Mouse (Mus musculus): ENCODE data around the gene Ptprc. TPM values are rescaled to one million over a fixed set of nuclear protein-coding genes. Genes with fewer than 3 reads are reported as not detected.

Gene Ptprc
- polyA plus RNA-seq, 1 experiment from 2014 or later = 0.74 TPM

DNA sequence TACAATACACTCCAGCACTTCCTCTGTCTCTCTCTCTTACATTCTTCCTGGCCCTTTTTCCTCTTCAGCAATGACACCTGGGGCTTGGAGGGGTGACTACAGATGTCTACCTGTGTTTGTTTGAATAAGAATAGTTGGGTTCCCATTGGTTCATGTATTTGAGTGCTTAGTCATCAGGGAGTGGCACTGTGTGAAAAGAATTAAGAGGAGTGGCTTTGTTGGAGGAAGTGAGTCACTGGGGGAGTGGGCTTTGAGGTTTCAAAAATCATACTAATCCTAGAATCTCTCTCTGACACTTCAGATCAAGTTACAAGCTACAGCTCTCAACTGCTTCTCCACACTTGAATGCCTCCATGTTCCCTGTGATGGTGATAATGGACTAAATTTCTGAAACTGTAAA is 4.6 kb upstream of the Ptprc start:
- H3K27ac ChIP-seq (ENCODE audit: low read depth, low read length) = no peak overlapping the region
- no peak overlapping the region for H3K4me3 ChIP-seq (ENCODE audit: low read depth, low read length)
- no peak overlapping the region for H3K4me2 ChIP-seq (ENCODE audit: low read length)
- no peaks in the 10 kb centered on the region for H3K4me1 ChIP-seq (ENCODE audit: control insufficient read depth, insufficient read depth, low read length)
- H3K36me3 ChIP-seq (ENCODE audit: control insufficient read depth, insufficient read depth, low read length) = no peaks in the 10 kb centered on the region
- DNase-seq (ENCODE audit: low spot score) (no peak), ATAC-seq (no peak)
- H3K27me3 ChIP-seq (replicated peaks; ENCODE audit: control insufficient read depth, insufficient read depth, low read length) = no peaks in the 10 kb centered on the region
- H3K9ac ChIP-seq (ENCODE audit: low read length) = no peak overlapping the region
- no peaks in the 10 kb centered on the region for H3K9me3 ChIP-seq (replicated peaks; ENCODE audit: control insufficient read depth, low read length)

DNA sequence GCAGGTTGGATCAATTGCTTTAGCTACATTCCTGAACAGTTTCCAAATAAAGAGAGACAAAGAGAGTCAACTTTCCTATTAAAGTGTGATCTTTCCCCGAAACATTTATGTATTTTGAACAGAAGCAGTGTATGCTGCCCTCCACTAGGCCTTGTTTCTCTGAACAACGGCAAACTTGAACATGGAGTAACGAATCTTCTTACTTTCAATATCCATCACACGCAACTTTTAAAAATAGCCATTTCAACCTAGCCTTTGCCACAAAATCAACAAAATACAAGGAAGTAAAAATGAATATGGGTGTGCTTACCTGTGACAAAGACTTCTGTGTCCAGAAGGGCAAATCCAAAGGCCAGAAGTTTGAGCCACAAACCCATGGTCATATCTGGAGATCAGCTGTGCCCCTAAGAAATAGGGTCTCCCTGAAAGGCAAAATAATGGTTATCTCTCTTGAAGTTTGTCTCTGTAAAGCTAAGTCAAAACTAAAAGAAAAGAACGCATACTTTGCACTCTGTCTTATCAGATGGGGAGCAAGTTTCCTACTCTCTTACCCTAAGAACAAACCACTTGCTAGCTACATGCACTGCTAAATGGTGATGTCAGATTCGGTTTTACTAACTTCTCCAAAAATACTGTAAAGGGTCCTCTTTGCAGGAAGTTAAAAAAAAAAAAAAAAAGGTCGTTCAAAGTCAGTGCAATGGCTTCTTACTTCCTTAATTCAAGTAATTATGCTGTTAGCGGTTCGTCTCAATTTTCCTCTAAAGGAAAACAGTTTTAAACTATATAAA is 609 bp downstream of the Ptprc start:
- no peak overlapping the region for H3K9ac ChIP-seq (ENCODE audit: low read length)
- H3K27me3 ChIP-seq (replicated peaks; ENCODE audit: control insufficient read depth, insufficient read depth, low read length) = no peaks in the 10 kb centered on the region
- H3K4me3 ChIP-seq (ENCODE audit: low read depth, low read length) = no peak overlapping the region
- no peak overlapping the region for H3K27ac ChIP-seq (ENCODE audit: low read depth, low read length)
- H3K36me3 ChIP-seq (ENCODE audit: control insufficient read depth, insufficient read depth, low read length) = no peaks in the 10 kb centered on the region
- no peaks in the 10 kb centered on the region for H3K4me1 ChIP-seq (ENCODE audit: control insufficient read depth, insufficient read depth, low read length)
- ATAC-seq (no peak), DNase-seq (ENCODE audit: low spot score) (no peak)
- H3K9me3 ChIP-seq (replicated peaks; ENCODE audit: control insufficient read depth, low read length) = no peaks in the 10 kb centered on the region
- WGBS = 85% methylated on average over 9 of the region's 9 CpGs
- no peak overlapping the region for H3K4me2 ChIP-seq (ENCODE audit: low read length)

DNA sequence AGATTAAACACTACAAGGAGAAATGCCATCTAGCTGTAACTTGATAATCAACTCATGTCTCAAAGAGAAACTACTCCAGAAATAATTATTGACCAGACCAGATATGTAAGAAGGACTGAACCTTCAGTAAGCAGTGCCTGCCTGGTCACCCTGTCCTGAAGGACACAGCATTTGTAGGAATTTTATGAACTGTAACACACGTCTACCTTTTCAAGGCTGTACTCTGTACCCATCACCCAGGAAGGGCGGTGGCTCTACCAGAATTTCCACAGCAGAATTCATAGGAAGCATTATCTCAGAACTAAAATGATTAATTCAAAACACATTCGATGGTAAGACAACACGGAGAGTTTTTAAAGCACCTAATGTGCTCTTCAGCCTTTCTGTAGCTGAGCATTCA is 1.4 kb downstream of the Ptprc start:
- Histone ChIP-seq H3K27me3 (replicated peaks; ENCODE audit: control insufficient read depth, insufficient read depth, low read length) (no peaks in the 10 kb centered on the region), H3K4me3 (ENCODE audit: low read depth, low read length) (no peak overlapping the region), H3K9me3 (replicated peaks; ENCODE audit: control insufficient read depth, low read length) (no peaks in the 10 kb centered on the region), H3K9ac (ENCODE audit: low read length) (no peak overlapping the region), H3K4me1 (ENCODE audit: control insufficient read depth, insufficient read depth, low read length) (no peaks in the 10 kb centered on the region), H3K4me2 (ENCODE audit: low read length) (no peak overlapping the region), H3K36me3 (ENCODE audit: control insufficient read depth, insufficient read depth, low read length) (no peaks in the 10 kb centered on the region), H3K27ac (ENCODE audit: low read depth, low read length) (no peak overlapping the region)
- 88% methylated on average over 4 of the region's 4 CpGs for WGBS
- ATAC-seq (no peak), DNase-seq (ENCODE audit: low spot score) (no peak)

DNA sequence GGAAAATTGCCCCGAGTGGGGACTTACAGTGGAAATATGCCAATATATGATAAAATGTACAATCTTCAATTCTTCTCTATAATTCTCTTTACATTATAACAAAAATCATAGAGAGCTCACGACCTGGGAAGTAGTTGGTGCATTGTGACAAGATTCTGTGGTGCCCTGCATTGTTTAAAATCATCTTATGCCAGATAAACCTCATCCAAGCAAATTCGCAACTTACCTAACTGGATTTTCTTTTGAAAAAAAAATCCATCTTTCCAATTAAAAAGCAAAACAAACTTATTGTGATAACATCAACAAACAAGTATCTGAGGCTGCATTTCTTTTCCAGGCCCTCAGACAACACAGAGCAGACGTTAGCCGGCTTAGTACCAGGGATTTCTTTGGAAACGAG is 1.8 kb downstream of the Ptprc start:
- Histone ChIP-seq H3K27ac (ENCODE audit: low read depth, low read length) (no peak overlapping the region), H3K27me3 (replicated peaks; ENCODE audit: control insufficient read depth, insufficient read depth, low read length) (no peaks in the 10 kb centered on the region), H3K4me3 (ENCODE audit: low read depth, low read length) (no peak overlapping the region), H3K4me2 (ENCODE audit: low read length) (no peak overlapping the region), H3K4me1 (ENCODE audit: control insufficient read depth, insufficient read depth, low read length) (no peaks in the 10 kb centered on the region), H3K36me3 (ENCODE audit: control insufficient read depth, insufficient read depth, low read length) (no peaks in the 10 kb centered on the region), H3K9me3 (replicated peaks; ENCODE audit: control insufficient read depth, low read length) (no peaks in the 10 kb centered on the region), H3K9ac (ENCODE audit: low read length) (no peak overlapping the region)
- WGBS = 81% methylated on average over 6 of the region's 6 CpGs
- DNase-seq (ENCODE audit: low spot score) (no peak), ATAC-seq (no peak)

DNA sequence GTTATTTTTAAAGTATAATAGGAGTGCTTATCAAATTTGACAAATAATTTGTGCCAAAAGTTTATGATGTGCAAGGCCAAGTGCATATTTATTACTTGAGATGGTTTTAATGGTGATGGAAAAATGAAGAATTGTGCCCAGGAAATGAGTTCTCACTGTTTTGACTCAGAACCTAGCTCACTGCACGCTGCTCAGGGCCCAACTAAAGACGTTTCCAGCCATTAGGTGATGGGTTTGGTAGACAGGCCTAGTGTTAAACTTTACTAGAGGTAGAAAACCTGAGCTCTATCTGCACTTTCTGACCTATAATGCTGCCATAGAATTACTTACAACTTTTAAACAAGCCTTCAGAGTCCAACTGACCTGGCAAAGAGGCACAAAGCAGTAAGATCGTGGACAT is 3.0 kb downstream of the Ptprc start:
- H3K4me2 ChIP-seq (ENCODE audit: low read length) = no peak overlapping the region
- H3K36me3 ChIP-seq (ENCODE audit: control insufficient read depth, insufficient read depth, low read length) = no peaks in the 10 kb centered on the region
- WGBS = 86% methylated on average over 3 of the region's 3 CpGs
- no peak overlapping the region for H3K4me3 ChIP-seq (ENCODE audit: low read depth, low read length)
- no peak overlapping the region for H3K9ac ChIP-seq (ENCODE audit: low read length)
- DNase-seq (ENCODE audit: low spot score) = no peak
- no peak for ATAC-seq
- H3K27ac ChIP-seq (ENCODE audit: low read depth, low read length) = no peak overlapping the region
- no peaks in the 10 kb centered on the region for H3K9me3 ChIP-seq (replicated peaks; ENCODE audit: control insufficient read depth, low read length)
- H3K4me1 ChIP-seq (ENCODE audit: control insufficient read depth, insufficient read depth, low read length) = no peaks in the 10 kb centered on the region
- H3K27me3 ChIP-seq (replicated peaks; ENCODE audit: control insufficient read depth, insufficient read depth, low read length) = no peaks in the 10 kb centered on the region

DNA sequence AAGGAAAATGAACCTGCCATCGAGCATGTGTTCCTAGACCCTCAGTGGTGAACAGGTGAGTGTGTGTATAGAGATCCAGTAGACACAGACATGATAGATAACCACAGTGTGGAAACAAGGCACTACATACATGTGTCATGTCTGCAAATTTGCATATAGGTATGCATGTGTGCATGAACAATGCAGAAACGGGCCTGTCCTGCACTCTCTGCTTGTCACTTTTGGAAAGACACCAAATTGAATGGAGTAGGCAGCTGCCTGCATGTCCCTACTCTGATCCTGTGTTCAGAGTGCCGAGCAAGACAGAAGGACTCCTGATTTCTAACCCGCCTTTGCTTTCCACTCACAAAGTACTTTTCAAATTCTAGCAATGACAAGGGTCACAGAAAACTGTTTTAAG is 3.4 kb downstream of the Ptprc start:
- DNase-seq (ENCODE audit: low spot score) (no peak), ATAC-seq (no peak)
- no peak overlapping the region for H3K9ac ChIP-seq (ENCODE audit: low read length)
- no peak overlapping the region for H3K27ac ChIP-seq (ENCODE audit: low read depth, low read length)
- H3K4me3 ChIP-seq (ENCODE audit: low read depth, low read length) = no peak overlapping the region
- H3K9me3 ChIP-seq (replicated peaks; ENCODE audit: control insufficient read depth, low read length) = no peaks in the 10 kb centered on the region
- no peaks in the 10 kb centered on the region for H3K36me3 ChIP-seq (ENCODE audit: control insufficient read depth, insufficient read depth, low read length)
- H3K4me2 ChIP-seq (ENCODE audit: low read length) = no peak overlapping the region
- 85% methylated on average over 4 of the region's 4 CpGs for WGBS
- no peaks in the 10 kb centered on the region for H3K27me3 ChIP-seq (replicated peaks; ENCODE audit: control insufficient read depth, insufficient read depth, low read length)
- no peaks in the 10 kb centered on the region for H3K4me1 ChIP-seq (ENCODE audit: control insufficient read depth, insufficient read depth, low read length)

DNA sequence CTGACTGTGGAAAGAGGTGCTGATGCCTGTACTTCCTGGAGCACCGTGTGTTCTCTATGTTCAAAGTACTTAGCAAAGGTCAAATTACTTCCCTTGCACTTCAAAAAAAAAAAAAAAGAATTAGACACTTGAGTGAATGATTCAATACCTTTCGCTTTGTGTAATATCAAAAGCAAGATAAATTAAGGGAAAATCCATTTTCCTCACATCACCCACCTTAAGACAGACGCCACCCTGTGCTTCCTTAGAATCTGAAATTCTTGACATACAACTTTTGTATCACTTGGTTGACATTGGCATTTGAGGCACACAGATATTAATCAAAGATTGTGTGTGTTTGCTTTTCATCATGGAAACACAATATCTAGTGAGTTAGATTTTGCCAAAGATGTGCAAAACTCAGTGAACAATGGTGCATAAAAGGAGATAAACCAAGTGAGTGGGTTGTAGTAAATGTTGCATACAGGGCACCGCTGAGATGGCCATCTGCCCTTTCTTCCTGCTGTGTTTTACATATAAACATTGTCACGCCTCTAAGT is 9.2 kb downstream of the Ptprc start:
- H3K27ac ChIP-seq (ENCODE audit: low read depth, low read length) = no peak overlapping the region

DNA sequence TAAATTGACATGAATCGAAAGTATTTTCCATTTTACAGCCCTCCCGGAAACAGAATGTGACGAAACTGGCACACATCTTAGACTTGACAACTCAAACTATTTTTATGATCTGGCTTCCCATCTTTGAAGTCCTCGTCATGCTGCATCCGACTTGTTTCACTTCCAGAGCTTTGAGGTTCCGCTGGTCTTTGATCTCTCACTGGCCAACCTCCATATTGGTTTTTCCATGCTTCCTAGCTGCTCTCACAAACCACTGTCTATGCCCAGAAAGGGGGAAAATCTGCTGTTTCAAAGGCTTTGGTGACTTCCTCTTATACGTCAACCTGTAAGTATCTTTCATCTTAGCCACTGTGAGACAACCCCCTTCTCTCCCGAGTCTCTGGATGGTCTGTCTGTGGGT is 12.9 kb downstream of the Ptprc start:
- H3K9ac ChIP-seq (ENCODE audit: low read length) = no peak overlapping the region
- H3K27me3 ChIP-seq (replicated peaks; ENCODE audit: control insufficient read depth, insufficient read depth, low read length) = no peaks in the 10 kb centered on the region
- 93% methylated on average over 8 of the region's 8 CpGs for WGBS
- H3K27ac ChIP-seq (ENCODE audit: low read depth, low read length) = no peak overlapping the region
- DNase-seq (ENCODE audit: low spot score) (no peak), ATAC-seq (no peak)
- H3K4me1 ChIP-seq (ENCODE audit: control insufficient read depth, insufficient read depth, low read length) = no peaks in the 10 kb centered on the region
- no peak overlapping the region for H3K4me3 ChIP-seq (ENCODE audit: low read depth, low read length)
- no peaks in the 10 kb centered on the region for H3K36me3 ChIP-seq (ENCODE audit: control insufficient read depth, insufficient read depth, low read length)
- H3K9me3 ChIP-seq (replicated peaks; ENCODE audit: control insufficient read depth, low read length) = no peaks in the 10 kb centered on the region
- H3K4me2 ChIP-seq (ENCODE audit: low read length) = no peak overlapping the region

More for the DNA sequence above, 9.2 kb downstream of the Ptprc start:
- Histone ChIP-seq H3K4me2 (ENCODE audit: low read length) (no peak overlapping the region), H3K4me3 (ENCODE audit: low read depth, low read length) (no peak overlapping the region), H3K9me3 (replicated peaks; ENCODE audit: control insufficient read depth, low read length) (no peaks in the 10 kb centered on the region), H3K27me3 (replicated peaks; ENCODE audit: control insufficient read depth, insufficient read depth, low read length) (no peaks in the 10 kb centered on the region), H3K9ac (ENCODE audit: low read length) (no peak overlapping the region), H3K4me1 (ENCODE audit: control insufficient read depth, insufficient read depth, low read length) (no peaks in the 10 kb centered on the region), H3K36me3 (ENCODE audit: control insufficient read depth, insufficient read depth, low read length) (no peaks in the 10 kb centered on the region)
- no peak for DNase-seq (ENCODE audit: low spot score)
- no peak for ATAC-seq
- 91% methylated on average over 5 of the region's 5 CpGs for WGBS

DNA sequence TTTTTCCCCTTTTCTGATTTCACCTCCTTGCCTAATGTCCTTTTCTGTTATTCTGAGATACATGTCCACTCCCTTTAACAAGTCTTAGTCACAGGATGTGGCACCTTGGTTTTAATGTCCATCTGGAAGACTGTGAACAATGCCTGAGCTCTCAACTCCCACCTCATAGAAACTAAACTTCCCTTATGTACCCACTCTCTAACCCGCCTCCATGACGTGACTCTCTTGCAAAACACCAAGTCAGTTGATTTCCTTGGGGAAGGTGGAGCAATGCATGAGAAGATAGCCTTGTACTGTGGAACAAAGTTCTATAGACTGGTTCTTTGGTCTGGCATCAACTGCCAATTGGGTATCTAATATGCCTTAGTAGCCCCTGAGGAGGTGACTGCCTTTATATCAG is 16.6 kb downstream of the Ptprc start:
- Histone ChIP-seq H3K9ac (ENCODE audit: low read length) (no peak overlapping the region), H3K36me3 (ENCODE audit: control insufficient read depth, insufficient read depth, low read length) (no peaks in the 10 kb centered on the region), H3K4me2 (ENCODE audit: low read length) (no peak overlapping the region), H3K4me1 (ENCODE audit: control insufficient read depth, insufficient read depth, low read length) (no peaks in the 10 kb centered on the region), H3K4me3 (ENCODE audit: low read depth, low read length) (no peak overlapping the region), H3K27me3 (replicated peaks; ENCODE audit: control insufficient read depth, insufficient read depth, low read length) (no peaks in the 10 kb centered on the region), H3K9me3 (replicated peaks; ENCODE audit: control insufficient read depth, low read length) (no peaks in the 10 kb centered on the region), H3K27ac (ENCODE audit: low read depth, low read length) (no peak overlapping the region)
- ATAC-seq (no peak), DNase-seq (ENCODE audit: low spot score) (no peak)
- 85% methylated on average over 2 of the region's 2 CpGs for WGBS
